ENCODE assay signal across 8 mouse cellular contexts in genomic region chr2:61138998-61139631, GRCm38 (mm10).
A peak's percentile ranks its signal among the peaks of the same experiment; 100 is the strongest.
DNase-seq lines count a peak whose midpoint lies in the region; ATAC-seq and TF ChIP-seq lines count a peak whose summit lies in the region.

No protein-coding gene starts in this region.

- TF ChIP-seq CTCF in brain, embryonic 14.5 days (IDR thresholded peaks at IDR 0.05; ENCODE audit: borderline replicate concordance, extremely low read depth, insufficient read depth, insufficient read length), result no peak
- TF ChIP-seq CTCF in kidney, adult 2 months (conservative IDR thresholded peaks at IDR 0.05; ENCODE audit: insufficient read depth, insufficient read length, low read depth, low read length), result no peak
- TF ChIP-seq CTCF in liver, adult 2 months (IDR thresholded peaks at IDR 0.05; ENCODE audit: low read depth, low read length), result no peak

- 8% methylated on average over 19 of the region's 19 CpGs for WGBS in kidney, adult 2 months
- WGBS in liver, adult 2 months, result 44% methylated on average over 19 of the region's 19 CpGs

- TF ChIP-seq POLR2A in brain, embryonic 14.5 days (IDR thresholded peaks at IDR 0.05; ENCODE audit: borderline replicate concordance, extremely low read depth, insufficient read depth, insufficient read length, poor library complexity, severe bottlenecking), result no peak
- no peak for TF ChIP-seq POLR2A in kidney, adult 2 months (IDR thresholded peaks at IDR 0.05; ENCODE audit: low read depth, low read length)
- no peak for TF ChIP-seq POLR2A in liver, adult 2 months (IDR thresholded peaks at IDR 0.05; ENCODE audit: extremely low read depth, insufficient read depth, low read length)

- intact Hi-C loops in gastrocnemius, postnatal 36 days (cut with DNase I), result no loop called here

- no peak for ATAC-seq in monocyte, adult 5-6 weeks (replicated peaks; ENCODE audit: insufficient number of reproducible peaks, low FRiP score, low TSS enrichment, poor library complexity, severe bottlenecking)
- no peak for ATAC-seq in erythroid progenitor cell, adult 5-6 weeks (replicated peaks; ENCODE audit: low FRiP score, poor library complexity, severe bottlenecking)

- H3K36me3 ChIP-seq in kidney, adult 2 months (ENCODE audit: control insufficient read depth, insufficient read depth, low read length), result no peaks in the 10 kb centered on the region
- no peaks in the 10 kb centered on the region for H3K36me3 ChIP-seq in liver, adult 2 months (ENCODE audit: control insufficient read depth, insufficient read depth, low read length)

- H3K27me3 ChIP-seq in kidney, adult 2 months (replicated peaks; ENCODE audit: control insufficient read depth, insufficient read depth, low read length), result no peaks in the 10 kb centered on the region
- no peaks in the 10 kb centered on the region for H3K27me3 ChIP-seq in liver, adult 2 months (ENCODE audit: control insufficient read depth, insufficient read depth, low read length)

- H3K27ac ChIP-seq in kidney, adult 2 months (ENCODE audit: insufficient read depth, low read depth, low read length), result peak overlapping the region; percentile 81
- H3K27ac ChIP-seq in liver, adult 2 months (replicated peaks; ENCODE audit: insufficient read depth, low read depth, low read length), result peak overlapping the region; percentile 64

- peak; percentile 91 for DNase-seq in adipocyte (ENCODE audit: low spot score)
- DNase-seq in brain, embryonic 14.5 days (ENCODE audit: low read depth), result peak; percentile 55
- DNase-seq in gastrocnemius, postnatal 36 days, result peak; percentile 17 to 29
- peak; percentile 85 for DNase-seq in kidney, adult 2 months
- DNase-seq in liver, adult 2 months (ENCODE audit: extremely low read depth, low read depth, low spot score), result peak; percentile 63
- peak; percentile 18 for DNase-seq in ovary, postnatal 10 days (ENCODE audit: low spot score)

- H3K9ac ChIP-seq in liver, adult 2 months (ENCODE audit: low read depth, low read length), result no peak overlapping the region

- H3K79me2 ChIP-seq in liver, adult 2 months (ENCODE audit: control insufficient read depth, insufficient read depth, low read length), result no peaks in the 10 kb centered on the region

- H3K4me3 ChIP-seq in kidney, adult 2 months (ENCODE audit: insufficient read depth, low read depth, low read length), result no peak overlapping the region
- H3K4me3 ChIP-seq in liver, adult 2 months (ENCODE audit: insufficient read depth, low read depth, low read length), result no peak overlapping the region

- peaks cover 4% of the 10 kb centered on the region; the same call in 1 of the 2 replicates for H3K4me1 ChIP-seq in kidney, adult 2 months (ENCODE audit: control insufficient read depth, insufficient read depth, low read length)
- peaks cover 3% of the 10 kb centered on the region for H3K4me1 ChIP-seq in liver, adult 2 months (ENCODE audit: control insufficient read depth, insufficient read depth, low read length)

Comparison
In these comparisons a context has a peak if more than half of its experiments do, and no peak if none do; other contexts are left out.
1. DNase-seq: peak in every context shown above with its lines; median percentile 91 in adipocyte; 85 in kidney, adult 2 months; 63 in liver, adult 2 months; 55 in brain, embryonic 14.5 days; 23 in gastrocnemius, postnatal 36 days; 18 in ovary, postnatal 10 days.